Comparison of ENCODE assay signal across 38 mouse cellular contexts in the genomic region with DNA sequence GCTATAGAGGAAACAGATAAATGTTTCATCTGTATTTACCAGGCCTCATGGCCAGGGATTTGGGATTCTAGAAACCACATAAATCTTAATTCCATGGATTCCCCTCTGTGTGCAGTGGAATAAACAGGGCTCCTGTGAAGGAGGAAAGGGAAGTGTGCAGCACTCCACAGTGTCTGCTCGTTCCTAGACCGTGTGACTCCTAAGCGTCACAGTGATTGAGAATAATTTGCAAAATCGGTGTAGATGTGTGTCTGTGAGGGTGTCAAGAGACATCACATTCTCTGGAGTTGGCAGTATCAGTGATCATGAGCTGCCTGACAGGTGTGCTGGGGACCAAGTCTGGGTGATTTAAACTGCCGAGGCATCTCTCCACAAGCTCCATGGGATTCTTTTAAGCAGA. TPM values are rescaled to one million over a fixed set of nuclear protein-coding genes. Genes with fewer than 3 reads are reported as not detected.
"Had no signal": no experiment of that assay in that cellular context is flagged by ENCODE, and none has a peak within 500 bp of the region (broad histone marks: within the 10 kb centered on the region; RNA-seq: fewer than 3 reads in every experiment).

No protein-coding gene starts in this region.

- H3K36me3 ChIP-seq: heart, embryonic 10.5 days; heart, embryonic 12.5 days; heart, embryonic 13.5 days; heart, embryonic 15.5 days; hindbrain, embryonic 10.5 days; hindbrain, embryonic 12.5 days; hindbrain, embryonic 13.5 days; hindbrain, embryonic 15.5 days; intestine, embryonic 15.5 days; kidney, embryonic 15.5 days had no signal

- H3K4me1 ChIP-seq: heart, embryonic 12.5 days; heart, embryonic 13.5 days; heart, embryonic 15.5 days; hindbrain, embryonic 10.5 days; hindbrain, embryonic 12.5 days; hindbrain, embryonic 15.5 days; intestine, embryonic 15.5 days had no signal

- H3K27ac ChIP-seq: heart, adult 2 months; heart, embryonic 10.5 days; heart, embryonic 13.5 days; heart, embryonic 15.5 days; hindbrain, embryonic 10.5 days; hindbrain, embryonic 12.5 days; hindbrain, embryonic 13.5 days; hindbrain, embryonic 14.5 days; hindbrain, embryonic 15.5 days; hindbrain, postnatal 0 days; intestine, embryonic 15.5 days; kidney, embryonic 15.5 days; kidney, postnatal 0 days; layer of hippocampus, adult 2 months had no signal

- DNase-seq: heart, adult 2 months; heart, postnatal 10 days; heart, postnatal 14 days; heart, postnatal 36 days; heart, postnatal 4 days; kidney, adult 11 months; kidney, adult 18-20 months; kidney, adult 2 months; kidney, adult 8-10 months; kidney, adult 9 months; kidney, postnatal 10 days; kidney, postnatal 14 days; kidney, postnatal 25 days; kidney, postnatal 36 days; kidney, postnatal 4 days; layer of hippocampus, adult 9-11 months had no signal

- ATAC-seq: hindbrain, embryonic 16.5 days; hindbrain, postnatal 0 days; inflammation-experienced regulatory T-cells, adult 6 months; intestine, embryonic 15.5 days; intestine, embryonic 16.5 days; intestine, postnatal 0 days had no signal

- H3K9me3 ChIP-seq: heart, embryonic 10.5 days; heart, embryonic 12.5 days; heart, embryonic 13.5 days; heart, embryonic 15.5 days; hindbrain, embryonic 10.5 days; hindbrain, embryonic 12.5 days; hindbrain, embryonic 13.5 days; hindbrain, embryonic 15.5 days; intestine, embryonic 15.5 days; kidney, embryonic 15.5 days had no signal

- H3K4me2 ChIP-seq: heart, embryonic 11.5 days; heart, embryonic 12.5 days; heart, embryonic 13.5 days; heart, embryonic 15.5 days; hindbrain, embryonic 12.5 days; hindbrain, embryonic 13.5 days; hindbrain, embryonic 14.5 days; hindbrain, embryonic 15.5 days; intestine, embryonic 15.5 days; kidney, embryonic 15.5 days had no signal

- H3K9ac ChIP-seq: heart, embryonic 12.5 days; heart, embryonic 13.5 days; heart, embryonic 15.5 days; hindbrain, embryonic 12.5 days; hindbrain, embryonic 13.5 days; hindbrain, embryonic 14.5 days; hindbrain, embryonic 15.5 days; intestine, embryonic 15.5 days; kidney, embryonic 15.5 days had no signal

- H3K27me3 ChIP-seq: heart, embryonic 12.5 days; heart, embryonic 13.5 days; heart, embryonic 15.5 days; hindbrain, embryonic 12.5 days; hindbrain, embryonic 13.5 days; hindbrain, embryonic 15.5 days; intestine, embryonic 15.5 days; kidney, embryonic 15.5 days had no signal

- H3K4me3 ChIP-seq: heart, adult 2 months; heart, embryonic 10.5 days; heart, embryonic 12.5 days; heart, embryonic 13.5 days; heart, embryonic 15.5 days; hindbrain, embryonic 10.5 days; hindbrain, embryonic 12.5 days; hindbrain, embryonic 13.5 days; hindbrain, embryonic 15.5 days; intestine, embryonic 15.5 days; kidney, embryonic 15.5 days; layer of hippocampus, adult 2 months had no signal

RNA-seq across cellular contexts. Expression of gene Kcnmb2, which starts 8.9 kb away (rescaled TPM):
- total RNA-seq: heart, adult 2 months; heart, adult 8-10 months; heart, postnatal 10 days; heart, postnatal 25 days; heart, postnatal 36 days; hematopoietic stem cell, adult 5-6 weeks had no signal
- polyA plus RNA-seq: inflammation-experienced regulatory T-cells, adult 6 months had no signal
